Mouse (Mus musculus) right cerebral cortex, postnatal 14 days (tissue): ENCODE measurements around the gene Gm4847.

Source experiments
- DNase-seq: peaks from one replicate; pipeline ENCODE4 v3.0.0; 2022

Gm4847 gene

DNA sequence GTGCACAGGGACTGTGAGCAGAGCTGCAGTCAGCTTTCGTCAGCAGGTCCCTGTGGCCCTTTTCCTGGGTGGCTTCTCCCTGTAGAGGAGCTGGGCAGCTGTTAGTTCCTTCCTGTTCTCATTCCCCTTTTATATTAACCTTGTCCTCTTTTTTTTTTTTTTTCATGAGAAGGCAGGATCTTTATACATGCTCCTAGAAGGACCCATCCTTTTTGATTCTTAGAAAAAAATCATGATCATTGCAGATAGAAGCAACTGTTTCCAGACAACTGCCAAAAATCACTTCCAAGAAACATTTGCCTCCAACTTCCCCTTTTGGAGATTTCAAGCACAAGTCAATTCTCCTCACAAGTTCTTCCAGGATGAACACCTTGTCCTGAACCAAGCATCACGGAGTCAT is at the start of gene Gm4847:
Gm4847 (minus strand) TSS at position 101 of the 400 bp plus-strand sequence.
- no peak for DNase-seq

DNA sequence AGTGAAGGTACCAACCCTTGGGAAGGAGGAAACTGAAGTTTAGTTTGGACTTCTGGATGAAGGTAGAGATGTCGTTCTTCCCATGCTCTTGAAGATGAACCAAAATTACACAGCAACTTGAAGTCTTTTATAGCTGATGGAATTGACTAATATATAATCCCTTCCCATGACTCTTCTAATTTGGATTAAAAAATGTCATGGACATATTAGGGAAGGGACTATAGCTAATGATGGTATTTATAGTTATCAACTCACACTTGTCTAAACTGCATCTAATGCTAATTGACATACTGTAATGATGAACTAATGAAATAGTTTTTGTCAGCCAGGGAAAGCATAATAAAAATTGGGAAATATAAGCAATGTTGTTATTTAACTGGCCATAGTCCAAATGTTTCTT is 34.3 kb upstream of the Gm4847 start, which contains the start of gene Fmo9:
Fmo9 (minus strand) TSS at position 101 of the 400 bp plus-strand sequence.
- DNase-seq: no peak

- no peak for DNase-seq
These were observed 21.8 kb upstream of the Gm4847 start for GRCm38 (mm10) chr1:166669264-166669663.

GRCm38 (mm10) chr1:166660800-166661199 is 13.3 kb upstream of the Gm4847 start:
- no peak for DNase-seq
